Mouse (Mus musculus): ENCODE measurements around the gene Dock7.
"Not testable (repeated sequence)": the region's sequence is repeated elsewhere in the genome, so short reads cannot be mapped to it uniquely, and the experiment has no call there.

GRCm38 (mm10) chr4:98938210-98938609 is 182.5 kb downstream of the Dock7 start:
- TF ChIP-seq POLR2A (IDR thresholded peaks at IDR 0.05; ENCODE audit: insufficient read depth, low read depth, low read length) = not testable (repeated sequence)
- peak; percentile 51 for TF ChIP-seq CTCF (IDR thresholded peaks at IDR 0.05)
